Mouse (Mus musculus): Measurements from ENCODE around the gene Itm2c. TPM values are rescaled to one million over a fixed set of nuclear protein-coding genes. Genes with fewer than 3 reads are reported as not detected.

Itm2c gene
- polyA plus RNA-seq, 1 experiment: 51.2 TPM

DNA sequence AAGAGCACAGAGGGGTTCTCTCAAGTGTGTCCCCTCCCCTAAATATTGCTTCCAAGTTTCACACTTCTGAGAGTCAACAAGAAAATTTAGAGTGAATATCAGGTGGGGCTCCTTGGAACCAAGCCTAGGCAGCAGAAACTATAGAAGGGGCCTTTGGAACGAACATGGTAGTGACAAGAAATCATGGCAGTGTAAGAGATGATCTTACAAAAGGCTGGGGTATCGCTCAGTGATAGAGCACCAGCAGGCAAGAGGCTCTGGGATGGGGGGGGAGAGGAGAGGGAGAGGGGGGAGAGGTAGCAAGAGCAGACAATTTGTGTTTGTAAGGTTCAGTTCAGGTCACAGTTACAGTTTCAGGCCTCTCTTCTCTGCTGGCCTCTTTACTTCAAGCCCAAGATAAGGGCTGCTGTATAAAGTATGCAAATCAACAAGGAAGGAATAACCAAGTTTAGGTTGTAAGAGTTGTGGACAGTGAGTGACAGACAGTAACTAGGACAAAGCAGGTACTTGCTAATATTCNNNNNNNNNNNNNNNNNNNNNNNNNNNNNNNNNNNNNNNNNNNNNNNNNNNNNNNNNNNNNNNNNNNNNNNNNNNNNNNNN is 55.1 kb downstream of the Itm2c start:
- no peaks in the 10 kb centered on the region for H3K36me3 ChIP-seq (ENCODE audit: control insufficient read depth, insufficient read depth, low read length, poor library complexity, severe bottlenecking)
- no peak overlapping the region for H3K27ac ChIP-seq (ENCODE audit: insufficient read depth, low read length)
- TF ChIP-seq CTCF (IDR thresholded peaks at IDR 0.05; ENCODE audit: low read depth, low read length) (no peak), POLR2A (IDR thresholded peaks at IDR 0.05; ENCODE audit: insufficient read depth, low read length) (no peak), EP300 (IDR thresholded peaks at IDR 0.05; ENCODE audit: insufficient read depth, low read depth, low read length) (no peak)
- no peak overlapping the region for H3K4me3 ChIP-seq (ENCODE audit: low read depth, low read length)
- H3K9me3 ChIP-seq (replicated peaks; ENCODE audit: control insufficient read depth, insufficient read depth, low read length, poor library complexity, severe bottlenecking): no peaks in the 10 kb centered on the region; the same call in 1 of the 2 replicates
- no peak overlapping the region for H3K9ac ChIP-seq (ENCODE audit: low read depth, poor library complexity, severe bottlenecking)
- H3K27me3 ChIP-seq (ENCODE audit: control insufficient read depth, insufficient read depth, low read length, poor library complexity, severe bottlenecking): no peaks in the 10 kb centered on the region
- no peaks in the 10 kb centered on the region for H3K4me1 ChIP-seq (ENCODE audit: control insufficient read depth, insufficient read depth, low read length)

GRCm38 (mm10) chr1:85955150-85955549 is 61.1 kb downstream of the Itm2c start:
- Histone ChIP-seq H3K9ac (ENCODE audit: low read depth, poor library complexity, severe bottlenecking) (no peak overlapping the region), H3K9me3 (replicated peaks; ENCODE audit: control insufficient read depth, insufficient read depth, low read length, poor library complexity, severe bottlenecking) (no peaks in the 10 kb centered on the region), H3K4me3 (ENCODE audit: low read depth, low read length) (no peak overlapping the region), H3K36me3 (ENCODE audit: control insufficient read depth, insufficient read depth, low read length, poor library complexity, severe bottlenecking) (no peaks in the 10 kb centered on the region), H3K27me3 (ENCODE audit: control insufficient read depth, insufficient read depth, low read length, poor library complexity, severe bottlenecking) (no peaks in the 10 kb centered on the region), H3K27ac (ENCODE audit: insufficient read depth, low read length) (no peak overlapping the region), H3K4me1 (ENCODE audit: control insufficient read depth, insufficient read depth, low read length) (no peaks in the 10 kb centered on the region)
- TF ChIP-seq POLR2A (IDR thresholded peaks at IDR 0.05; ENCODE audit: insufficient read depth, low read length): no peak
- TF ChIP-seq EP300 (IDR thresholded peaks at IDR 0.05; ENCODE audit: insufficient read depth, low read depth, low read length): no peak
- TF ChIP-seq CTCF (IDR thresholded peaks at IDR 0.05; ENCODE audit: low read depth, low read length): no peak

GRCm38 (mm10) chr1:85957290-85957689 is 63.2 kb downstream of the Itm2c start:
- Histone ChIP-seq H3K4me1 (ENCODE audit: control insufficient read depth, insufficient read depth, low read length) (no peaks in the 10 kb centered on the region), H3K27ac (ENCODE audit: insufficient read depth, low read length) (no peak overlapping the region), H3K4me3 (ENCODE audit: low read depth, low read length) (no peak overlapping the region), H3K36me3 (ENCODE audit: control insufficient read depth, insufficient read depth, low read length, poor library complexity, severe bottlenecking) (no peaks in the 10 kb centered on the region), H3K9ac (ENCODE audit: low read depth, poor library complexity, severe bottlenecking) (no peak overlapping the region), H3K9me3 (replicated peaks; ENCODE audit: control insufficient read depth, insufficient read depth, low read length, poor library complexity, severe bottlenecking) (no peaks in the 10 kb centered on the region), H3K27me3 (ENCODE audit: control insufficient read depth, insufficient read depth, low read length, poor library complexity, severe bottlenecking) (no peaks in the 10 kb centered on the region)
- TF ChIP-seq POLR2A (IDR thresholded peaks at IDR 0.05; ENCODE audit: insufficient read depth, low read length) (no peak), CTCF (IDR thresholded peaks at IDR 0.05; ENCODE audit: low read depth, low read length) (no peak), EP300 (IDR thresholded peaks at IDR 0.05; ENCODE audit: insufficient read depth, low read depth, low read length) (no peak)

GRCm38 (mm10) chr1:85957942-85958619 is 64.0 kb downstream of the Itm2c start:
- no peaks in the 10 kb centered on the region for H3K9me3 ChIP-seq (replicated peaks; ENCODE audit: control insufficient read depth, insufficient read depth, low read length, poor library complexity, severe bottlenecking)
- no peak overlapping the region for H3K4me3 ChIP-seq (ENCODE audit: low read depth, low read length)
- H3K9ac ChIP-seq (ENCODE audit: low read depth, poor library complexity, severe bottlenecking): no peak overlapping the region
- no peaks in the 10 kb centered on the region for H3K36me3 ChIP-seq (ENCODE audit: control insufficient read depth, insufficient read depth, low read length, poor library complexity, severe bottlenecking)
- H3K27me3 ChIP-seq (ENCODE audit: control insufficient read depth, insufficient read depth, low read length, poor library complexity, severe bottlenecking): no peaks in the 10 kb centered on the region
- TF ChIP-seq POLR2A (IDR thresholded peaks at IDR 0.05; ENCODE audit: insufficient read depth, low read length) (no peak), EP300 (IDR thresholded peaks at IDR 0.05; ENCODE audit: insufficient read depth, low read depth, low read length) (no peak), CTCF (IDR thresholded peaks at IDR 0.05; ENCODE audit: low read depth, low read length) (no peak)
- H3K4me1 ChIP-seq (ENCODE audit: control insufficient read depth, insufficient read depth, low read length): no peaks in the 10 kb centered on the region
- H3K27ac ChIP-seq (ENCODE audit: insufficient read depth, low read length): no peak overlapping the region

Other genes starting within 250 kb of the Itm2c start
- not detected in 2 replicates for gene Sp100, start 244.3 kb upstream of the Itm2c start, polyA plus RNA-seq (2011; ENCODE audit: insufficient read depth, insufficient read length, low read depth, missing spikeins)
- gene A630001G21Rik, start 115.6 kb upstream of the Itm2c start, polyA plus RNA-seq (2011; ENCODE audit: insufficient read depth, insufficient read length, low read depth, missing spikeins): 0.44 and 1.1 TPM in 2 replicates
- 73.9 and 75.2 TPM in 2 replicates for gene Cab39, start 100.8 kb upstream of the Itm2c start, polyA plus RNA-seq (2011; ENCODE audit: insufficient read depth, insufficient read length, low read depth, missing spikeins)
- not detected in 2 replicates for gene 4933407L21Rik, start 34.2 kb downstream of the Itm2c start, polyA plus RNA-seq (2011; ENCODE audit: insufficient read depth, insufficient read length, low read depth, missing spikeins)
- not detected in 2 replicates for gene Gpr55, start 66.7 kb downstream of the Itm2c start, polyA plus RNA-seq (2011; ENCODE audit: insufficient read depth, insufficient read length, low read depth, missing spikeins)
- gene Spata3, start 122.5 kb downstream of the Itm2c start, polyA plus RNA-seq (2011; ENCODE audit: insufficient read depth, insufficient read length, low read depth, missing spikeins): not detected in 2 replicates
- 0.42 TPM in 1 of 2 replicates, not detected in the other for gene 2810459M11Rik, start 151.6 kb downstream of the Itm2c start, polyA plus RNA-seq (2011; ENCODE audit: insufficient read depth, insufficient read length, low read depth, missing spikeins)
- gene Psmd1, start 170.1 kb downstream of the Itm2c start, polyA plus RNA-seq (2011; ENCODE audit: insufficient read depth, insufficient read length, low read depth, missing spikeins): 174 and 180 TPM in 2 replicates
- gene Htr2b, start 217.7 kb downstream of the Itm2c start, polyA plus RNA-seq (2011; ENCODE audit: insufficient read depth, insufficient read length, low read depth, missing spikeins): not detected in 2 replicates
- 4.1 TPM in 1 of 2 replicates, not detected in the other for gene Gm21972, start 239.4 kb downstream of the Itm2c start, polyA plus RNA-seq (2011; ENCODE audit: insufficient read depth, insufficient read length, low read depth, missing spikeins)